Mouse (Mus musculus) heart, embryonic 13.5 days (tissue): ENCODE data around the gene Map3k4. TPM values are rescaled to one million over a fixed set of nuclear protein-coding genes. Genes with fewer than 3 reads are reported as not detected.

Experiments used
- ATAC-seq: fragments of 200-750 bp; cut with Nextera tagmentation; 2 replicates; pipeline ENCODE4 v1.8.0; 2017; ENCODE audit warnings: moderate TSS enrichment; ENCODE audit not compliant: insufficient number of reproducible peaks, low FRiP score, low TSS enrichment; ENCODE audit errors: extremely low read depth
- H3K27ac ChIP-seq: fragments of 300-500 bp; sonication (generic); replicated peaks from 2 replicates; pipeline ENCODE4 v1.5.1; 2015; ENCODE audit warnings: moderate library complexity, mild to moderate bottlenecking, inconsistent platforms
- H3K27me3 ChIP-seq: fragments of 300-500 bp; sonication (generic); replicated peaks from 2 replicates; pipeline ENCODE4 v1.6.1; 2015; ENCODE audit warnings: mild to moderate bottlenecking, inconsistent platforms
- H3K36me3 ChIP-seq: fragments of 300-500 bp; sonication (generic); 2 replicates; pipeline ENCODE4 v1.6.1; 2015; ENCODE audit warnings: mild to moderate bottlenecking, inconsistent platforms
- H3K4me1 ChIP-seq: fragments of 300-500 bp; sonication (generic); 2 replicates; pipeline ENCODE4 v1.6.1; 2015; ENCODE audit warnings: inconsistent platforms
- H3K4me2 ChIP-seq: fragments of 300-500 bp; sonication (generic); 2 replicates; pipeline ENCODE4 v1.6.1; 2015; ENCODE audit warnings: inconsistent platforms, mild to moderate bottlenecking, moderate library complexity
- H3K4me3 ChIP-seq: fragments of 300-500 bp; sonication (generic); 2 replicates; pipeline ENCODE4 v1.5.1; 2015; ENCODE audit warnings: moderate library complexity, mild to moderate bottlenecking, inconsistent platforms
- H3K9ac ChIP-seq: fragments of 300-500 bp; sonication (generic); 2 replicates; pipeline ENCODE4 v1.6.1; 2015; ENCODE audit warnings: inconsistent platforms, mild to moderate bottlenecking, moderate library complexity
- H3K9me3 ChIP-seq: fragments of 300-500 bp; sonication (generic); 2 replicates; pipeline ENCODE4 v1.6.1; 2016; ENCODE audit warnings: inconsistent platforms
- WGBS: fragments of 180-500 bp; shearing (Covaris S2); methylation state at CpG from one replicate; pipeline ENCODE4 v1.1.7; 2015; ENCODE audit warnings: mixed read lengths; 5-methylcytosine and 5-hydroxymethylcytosine counted together
- polyA plus RNA-seq: library from polyadenylated mRNA; unstranded; fragments of >200 nt; fragmentation: Nextera tagmentation; extraction: Ambion mirVana; gene quantifications from 2 replicates; pipeline ENCODE4 v1.2.1, GENCODE M21; 2015

Map3k4 gene
- polyA plus RNA-seq = 31.8 and 34.4 TPM in 2 replicates

- peaks cover 55% of the 10 kb centered on the region for H3K4me1 ChIP-seq
- peak; percentile 84 for ATAC-seq
- peak within 1 kb of the TSS; percentile 88 for H3K4me2 ChIP-seq
- WGBS = under 1% methylated on average over 31 of the region's 39 CpGs
- no peaks in the 10 kb centered on the region for H3K36me3 ChIP-seq
- H3K9me3 ChIP-seq = no peaks in the 10 kb centered on the region
- H3K9ac ChIP-seq = peak within 1 kb of the TSS; percentile 97
- no peaks in the 10 kb centered on the region for H3K27me3 ChIP-seq
- peak within 1 kb of the TSS; percentile 98 for H3K4me3 ChIP-seq
- H3K27ac ChIP-seq = peak within 1 kb of the TSS; percentile 98
These were observed at the start of gene Map3k4 for GRCm38 (mm10) chr17:12318663-12319201. Gene Map3k4 (minus strand): TSS chr17:12318796.

GRCm38 (mm10) chr17:12367373-12367930 is 48.9 kb upstream of the Map3k4 start:
- ATAC-seq = no peak

DNA sequence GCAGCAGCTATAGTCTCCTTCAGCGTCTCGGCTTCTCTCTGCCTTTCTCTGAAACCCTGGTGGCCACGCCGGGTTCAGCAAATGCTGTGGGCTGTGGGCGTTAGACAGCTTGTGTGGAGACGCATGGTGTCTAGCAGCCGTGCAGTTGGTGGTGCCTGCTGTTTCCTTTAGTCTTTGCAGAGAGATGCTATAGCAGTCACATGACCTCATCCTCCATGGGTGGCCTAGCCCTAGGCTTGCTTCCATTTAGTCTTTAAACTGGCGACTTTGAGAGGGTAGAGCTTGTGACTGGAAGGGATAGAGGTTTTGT is 45.8 kb upstream of the Map3k4 start:
- ATAC-seq = no peak
- H3K27ac ChIP-seq = no peak overlapping the region
- no peaks in the 10 kb centered on the region for H3K9me3 ChIP-seq
- H3K4me1 ChIP-seq = peaks cover 6% of the 10 kb centered on the region
- H3K27me3 ChIP-seq = 0 out of 2 replicates have a peak, but pooled peaks cover 6% of the 10 kb centered on the region
- no peaks in the 10 kb centered on the region for H3K36me3 ChIP-seq
- H3K4me2 ChIP-seq = peak overlapping the region; percentile 4; the same call in 1 of the 2 replicates
- no peak overlapping the region for H3K9ac ChIP-seq
- WGBS = 57% methylated on average over 8 of the region's 8 CpGs
- H3K4me3 ChIP-seq = no peak overlapping the region

More at GRCm38 (mm10) chr17:12367373-12367930, 48.9 kb upstream of the Map3k4 start:
- no peaks in the 10 kb centered on the region for H3K36me3 ChIP-seq
- H3K9ac ChIP-seq = no peak overlapping the region
- WGBS = 31% methylated on average over 5 of the region's 5 CpGs
- no peak overlapping the region for H3K4me2 ChIP-seq
- no peaks in the 10 kb centered on the region for H3K9me3 ChIP-seq
- H3K27ac ChIP-seq = no peak overlapping the region
- H3K4me3 ChIP-seq = no peak overlapping the region
- no peaks in the 10 kb centered on the region for H3K27me3 ChIP-seq
- peaks cover 11% of the 10 kb centered on the region for H3K4me1 ChIP-seq

DNA sequence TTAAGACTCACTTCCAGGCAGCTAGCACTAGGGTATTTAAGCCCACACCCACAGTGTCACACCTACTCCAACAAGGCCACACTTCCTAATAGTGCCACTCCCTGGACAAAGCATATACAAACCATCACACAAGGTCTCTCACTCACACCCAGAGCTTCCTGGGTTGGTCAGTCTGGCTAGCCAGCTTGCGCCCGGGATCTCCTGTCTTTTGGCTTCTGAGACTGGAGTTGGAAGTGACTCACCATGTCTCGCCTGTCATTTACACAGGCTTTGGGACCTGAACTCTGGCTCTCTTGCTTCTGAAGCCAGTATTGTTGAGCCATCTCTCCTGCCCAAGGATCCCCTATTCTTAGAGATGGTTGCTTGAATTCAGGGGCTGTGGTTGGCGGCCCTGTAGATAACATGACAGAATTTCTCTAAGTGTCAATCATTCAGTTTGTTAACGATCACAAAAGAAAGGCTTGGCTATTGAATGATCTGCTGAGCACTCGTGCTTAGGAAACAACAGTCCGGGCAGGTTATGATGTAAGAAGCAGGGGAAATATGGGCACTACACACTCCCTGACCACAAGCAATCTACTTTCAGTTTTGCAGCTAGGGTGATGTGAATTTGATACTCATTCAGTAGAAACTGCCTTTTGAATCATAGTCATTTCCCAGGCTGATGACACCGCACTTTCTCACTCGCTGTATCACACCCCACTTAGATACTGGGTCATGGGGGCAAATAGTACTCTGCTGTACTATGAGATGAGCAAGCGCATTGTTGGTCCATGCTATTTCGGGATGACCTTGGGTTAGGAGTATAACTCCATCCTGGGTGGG is 45.2 kb upstream of the Map3k4 start:
- no peak overlapping the region for H3K9ac ChIP-seq
- no peaks in the 10 kb centered on the region for H3K36me3 ChIP-seq
- no peaks in the 10 kb centered on the region for H3K9me3 ChIP-seq
- H3K4me2 ChIP-seq = peak overlapping the region; percentile 4; the same call in 1 of the 2 replicates
- ATAC-seq = no peak
- 0 out of 2 replicates have a peak, but pooled peaks cover 6% of the 10 kb centered on the region for H3K27me3 ChIP-seq
- peaks cover 6% of the 10 kb centered on the region for H3K4me1 ChIP-seq
- no peak overlapping the region for H3K27ac ChIP-seq
- no peak overlapping the region for H3K4me3 ChIP-seq
- 71% methylated on average over 11 of the region's 11 CpGs for WGBS

- Histone ChIP-seq H3K9me3 (no peaks in the 10 kb centered on the region), H3K27ac (no peak overlapping the region), H3K27me3 (0 out of 2 replicates have a peak, but pooled peaks cover 6% of the 10 kb centered on the region), H3K4me3 (no peak overlapping the region), H3K4me2 (no peak overlapping the region), H3K4me1 (peaks cover 6% of the 10 kb centered on the region), H3K9ac (no peak overlapping the region), H3K36me3 (no peaks in the 10 kb centered on the region)
- 74% methylated on average over 15 of the region's 15 CpGs for WGBS
- ATAC-seq = no peak
These were observed 41.3 kb upstream of the Map3k4 start for GRCm38 (mm10) chr17:12359876-12360275.

DNA sequence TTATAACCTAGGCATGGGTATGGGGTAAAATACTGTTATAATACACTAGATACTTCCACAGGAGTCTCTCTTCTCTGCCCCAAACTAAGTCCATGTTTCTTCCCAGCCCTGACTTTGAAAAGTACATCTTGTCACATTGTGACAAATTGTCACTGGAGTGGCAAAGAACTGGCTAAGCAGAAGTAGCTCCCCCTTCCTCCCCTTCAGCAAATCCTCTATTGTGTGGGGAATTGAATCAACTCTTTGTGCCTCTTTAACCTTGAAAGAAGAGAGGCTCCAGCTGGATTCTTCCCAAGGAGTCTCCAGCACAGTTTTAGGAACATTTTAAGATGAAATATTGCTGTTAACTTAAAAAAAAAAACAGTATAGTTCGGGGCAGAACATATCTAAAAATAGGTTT is 34.2 kb upstream of the Map3k4 start:
- Histone ChIP-seq H3K4me1 (0 out of 2 replicates have a peak, but pooled peaks cover 3% of the 10 kb centered on the region), H3K27ac (no peak overlapping the region), H3K9ac (no peak overlapping the region), H3K9me3 (no peaks in the 10 kb centered on the region), H3K36me3 (no peaks in the 10 kb centered on the region), H3K27me3 (no peaks in the 10 kb centered on the region), H3K4me3 (no peak overlapping the region), H3K4me2 (no peak overlapping the region)
- ATAC-seq = no peak
- WGBS = 51% methylated on average over 1 of the region's 1 CpGs

- no peak for ATAC-seq
- Histone ChIP-seq H3K4me2 (no peak overlapping the region), H3K4me3 (no peak overlapping the region), H3K36me3 (no peaks in the 10 kb centered on the region), H3K9me3 (no peaks in the 10 kb centered on the region), H3K27me3 (no peaks in the 10 kb centered on the region), H3K9ac (no peak overlapping the region), H3K4me1 (0 out of 2 replicates have a peak, but pooled peaks cover 3% of the 10 kb centered on the region), H3K27ac (no peak overlapping the region)
- WGBS = 74% methylated on average over 6 of the region's 6 CpGs
These were observed 33.0 kb upstream of the Map3k4 start for GRCm38 (mm10) chr17:12351564-12351963.

DNA sequence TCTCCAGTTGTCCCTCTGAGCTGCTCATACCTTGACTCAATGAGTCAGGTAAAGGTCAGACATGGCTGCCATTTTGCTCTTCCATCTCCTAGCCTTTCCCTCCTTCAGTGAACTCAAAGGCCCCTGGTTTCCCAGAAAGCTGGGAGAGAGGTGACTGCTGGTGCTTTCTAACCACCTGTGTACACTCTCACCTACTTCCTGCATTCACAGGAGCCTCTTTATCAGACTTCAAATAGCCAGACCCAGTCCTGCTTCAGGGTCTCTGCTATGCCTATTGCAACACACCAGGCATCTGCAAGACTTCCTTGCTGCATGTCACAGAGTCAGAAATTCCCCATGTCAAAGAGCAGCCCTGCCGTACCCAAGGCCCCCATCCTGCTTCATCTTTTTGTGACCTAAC is 28.9 kb upstream of the Map3k4 start:
- WGBS = 82% methylated on average over 1 of the region's 1 CpGs

GRCm38 (mm10) chr17:12343702-12344376 is 25.2 kb upstream of the Map3k4 start:
- no peak overlapping the region for H3K4me2 ChIP-seq
- WGBS = 75% methylated on average over 9 of the region's 9 CpGs
- H3K9ac ChIP-seq = no peak overlapping the region
- H3K27me3 ChIP-seq = no peaks in the 10 kb centered on the region
- no peaks in the 10 kb centered on the region for H3K36me3 ChIP-seq
- no peaks in the 10 kb centered on the region for H3K4me1 ChIP-seq
- H3K27ac ChIP-seq = no peak overlapping the region
- no peak for ATAC-seq
- H3K4me3 ChIP-seq = no peak overlapping the region
- no peaks in the 10 kb centered on the region for H3K9me3 ChIP-seq

More for the DNA sequence above, 28.9 kb upstream of the Map3k4 start:
- H3K4me2 ChIP-seq = no peak overlapping the region
- no peaks in the 10 kb centered on the region for H3K36me3 ChIP-seq
- H3K9ac ChIP-seq = no peak overlapping the region
- no peaks in the 10 kb centered on the region for H3K4me1 ChIP-seq
- H3K9me3 ChIP-seq = no peaks in the 10 kb centered on the region
- no peak overlapping the region for H3K4me3 ChIP-seq
- H3K27ac ChIP-seq = no peak overlapping the region
- ATAC-seq = no peak
- no peaks in the 10 kb centered on the region for H3K27me3 ChIP-seq

- Histone ChIP-seq H3K36me3 (no peaks in the 10 kb centered on the region), H3K27me3 (no peaks in the 10 kb centered on the region), H3K9ac (no peak overlapping the region), H3K4me2 (no peak overlapping the region), H3K9me3 (no peaks in the 10 kb centered on the region), H3K4me3 (no peak overlapping the region), H3K4me1 (peaks cover 11% of the 10 kb centered on the region; the same call in 1 of the 2 replicates), H3K27ac (no peak overlapping the region)
- 77% methylated on average over 4 of the region's 4 CpGs for WGBS
- no peak for ATAC-seq
These were observed 18.6 kb upstream of the Map3k4 start for GRCm38 (mm10) chr17:12337156-12337555.
